Mouse (Mus musculus) MN1 (cell line): Measurements from ENCODE around the gene Hs3st2.
"Not testable (repeated sequence)": the region's sequence is repeated elsewhere in the genome, so short reads cannot be mapped to it uniquely, and the experiment has no call there.

Source experiments
- DNase-seq: peaks from one replicate; pipeline ENCODE4 v3.0.0-alpha.2; 2016; ENCODE audit warnings: low spot score

Gene Hs3st2

DNA sequence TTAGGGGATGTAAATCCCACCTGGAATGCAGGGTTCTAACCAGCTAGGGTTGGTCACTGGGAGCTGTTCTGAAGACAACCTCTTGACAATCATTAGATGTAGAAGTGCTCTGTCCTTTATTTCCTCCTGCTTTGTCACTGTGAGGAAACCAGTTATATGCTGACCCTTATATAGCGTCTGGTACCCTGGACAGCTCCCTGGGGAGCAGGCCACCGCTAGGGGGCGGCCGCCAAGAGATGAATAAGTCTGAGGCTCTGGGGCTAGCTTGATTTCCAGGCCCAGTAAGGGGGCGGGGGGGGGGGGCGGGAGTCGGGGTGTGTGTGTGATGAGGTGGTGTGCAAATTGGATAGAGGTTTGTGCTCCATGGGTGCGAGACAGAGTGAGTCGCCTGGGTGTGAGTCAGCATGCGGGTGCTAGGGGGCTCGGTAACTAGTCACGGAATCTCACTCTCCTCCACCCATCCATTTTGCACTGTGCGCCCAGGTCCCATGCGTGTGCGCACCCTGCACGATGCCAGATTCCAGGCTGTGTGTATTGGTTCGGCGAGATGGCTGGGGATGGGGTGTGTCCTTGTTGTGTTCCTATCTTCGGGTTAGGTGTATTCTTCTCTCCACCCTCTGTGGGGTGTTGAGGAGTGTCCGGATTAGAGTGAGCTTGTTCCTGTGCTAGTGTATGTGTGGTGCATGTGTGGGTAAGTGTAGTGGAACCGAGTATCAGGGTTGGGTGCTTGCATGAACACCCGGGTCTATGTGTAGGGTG, at the start of gene Hs3st2:
Hs3st2 (plus strand) TSS at position 635 of the 759 bp plus-strand sequence.
- no peak for DNase-seq

DNA sequence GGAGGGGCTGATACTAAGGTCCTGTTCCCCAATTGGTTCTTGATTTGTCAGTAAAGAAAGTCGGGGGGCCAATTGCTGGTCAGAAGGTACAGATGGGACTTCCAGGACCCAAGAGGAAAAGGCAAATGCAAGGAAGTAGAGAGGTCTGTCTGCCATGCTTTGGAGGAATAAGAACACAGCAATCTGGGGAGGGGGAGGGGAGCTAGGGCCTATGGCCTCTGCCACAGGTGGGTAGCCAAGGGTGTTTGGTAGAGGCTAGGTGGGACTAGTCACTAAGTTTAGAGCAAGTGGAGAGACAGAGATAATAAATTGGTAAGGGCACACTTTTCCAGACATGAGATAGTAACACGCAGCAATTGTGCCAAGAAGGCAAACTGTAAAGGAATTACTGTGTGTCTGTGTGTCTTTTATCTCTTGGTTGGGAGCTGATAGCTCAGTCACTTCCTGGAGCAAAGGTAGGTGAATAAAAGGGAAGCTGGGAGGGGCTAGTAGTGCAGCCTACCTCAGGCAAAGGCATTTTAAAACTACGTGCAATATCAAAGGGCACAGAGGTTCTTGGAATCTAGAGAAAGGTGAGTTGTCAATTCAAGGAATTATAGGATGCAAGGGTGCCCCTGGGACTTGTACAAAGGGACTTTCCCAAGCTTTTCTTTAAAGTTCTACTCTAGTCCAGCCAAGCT, 43.2 kb upstream of the Hs3st2 start:
- no peak for DNase-seq

DNA sequence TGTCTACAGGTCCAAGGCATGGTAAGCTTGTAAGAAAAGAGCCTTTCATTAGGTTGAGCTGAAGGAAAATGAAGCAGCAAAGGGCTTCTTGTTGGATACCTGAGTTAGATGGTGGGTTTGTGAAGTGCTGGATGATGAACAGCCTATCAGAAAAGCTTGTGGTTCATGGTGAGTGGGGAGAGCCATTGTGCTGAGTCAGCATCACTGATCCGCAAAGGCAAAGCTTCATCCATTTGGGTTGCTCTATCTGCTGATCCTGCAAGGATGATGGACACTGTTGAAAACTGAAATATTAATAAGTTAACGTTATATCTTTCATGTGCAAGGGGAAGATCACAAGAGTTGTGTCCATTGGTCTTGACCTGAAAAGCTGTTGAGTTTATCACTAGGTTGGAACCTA, 40.0 kb upstream of the Hs3st2 start:
- no peak for DNase-seq

DNA sequence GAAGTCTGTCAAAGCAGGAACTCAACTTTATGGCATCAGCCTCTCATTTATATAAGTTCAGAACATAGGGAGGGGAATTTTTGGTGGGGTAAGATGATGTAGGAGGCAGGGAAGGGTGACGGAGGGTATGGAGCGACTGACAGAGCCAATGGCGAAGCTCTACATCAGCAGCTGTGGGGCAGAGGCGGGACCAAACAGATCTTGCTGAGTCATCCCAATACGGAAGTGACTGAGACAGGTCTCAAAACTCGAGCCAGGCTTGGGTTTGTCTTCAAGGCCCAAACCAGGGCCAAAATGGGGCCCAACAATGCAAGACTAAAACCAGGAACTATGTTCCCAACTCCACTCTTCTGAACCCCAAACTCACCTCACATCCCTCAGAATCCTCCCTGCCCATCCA, 30.2 kb upstream of the Hs3st2 start:
- not testable (repeated sequence) for DNase-seq

DNA sequence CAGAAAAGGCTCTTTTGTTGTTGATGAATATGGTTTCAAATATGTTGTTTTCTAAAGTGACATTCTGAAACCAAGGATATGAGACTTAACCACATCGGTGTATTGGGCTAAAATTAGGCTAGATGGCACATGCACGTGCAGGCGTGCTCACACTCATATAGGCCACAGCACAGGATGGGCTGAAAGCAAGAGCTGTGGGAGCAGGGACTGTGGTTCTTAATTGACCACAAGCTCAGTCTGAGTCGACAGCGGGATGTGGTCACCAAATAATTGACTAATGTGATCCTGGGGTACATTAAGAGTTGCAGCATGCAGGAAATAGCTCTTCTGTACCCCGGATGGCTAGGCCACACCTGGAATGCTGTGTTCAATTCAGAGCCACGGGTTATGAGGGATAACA, 26.1 kb upstream of the Hs3st2 start:
- DNase-seq = no peak

DNA sequence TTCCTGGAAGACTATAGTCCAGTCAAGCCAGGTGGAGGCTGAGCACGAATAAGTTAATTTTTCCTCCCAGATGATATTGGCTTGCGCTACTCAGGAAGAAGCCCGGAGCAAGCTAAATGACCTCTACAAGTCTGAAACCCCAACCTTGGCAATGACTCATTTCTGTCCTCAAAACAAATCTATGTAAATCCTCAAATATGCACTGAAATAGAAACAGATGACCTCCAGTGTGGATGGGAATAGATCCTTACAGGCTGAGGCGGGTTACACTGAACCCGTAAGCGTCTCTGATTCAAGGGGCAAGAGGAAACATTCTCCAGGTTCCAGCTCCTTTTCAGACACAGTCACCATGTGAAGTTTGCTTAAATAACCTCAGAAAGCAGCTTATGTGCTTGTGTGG, 24.5 kb upstream of the Hs3st2 start:
- DNase-seq = no peak

DNA sequence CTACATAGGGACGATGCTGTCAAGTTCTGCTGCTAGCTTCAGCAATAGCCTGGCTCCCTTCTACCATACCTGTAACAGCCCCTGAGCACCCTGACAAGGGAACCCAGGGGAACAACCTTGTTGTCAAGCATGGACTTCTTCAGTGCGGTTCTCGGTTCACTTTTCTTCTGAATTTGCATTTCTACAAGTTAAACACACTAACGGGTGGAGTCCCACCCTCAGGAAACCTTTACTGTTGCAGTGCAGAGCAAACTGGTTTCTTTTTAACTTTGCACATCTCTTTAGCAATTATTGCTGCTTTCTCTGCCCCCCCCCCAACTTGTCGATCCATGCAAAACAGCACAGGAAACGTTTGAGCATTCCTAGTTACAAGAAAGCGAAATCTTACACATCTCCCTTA, 19.7 kb upstream of the Hs3st2 start:
- no peak for DNase-seq

DNA sequence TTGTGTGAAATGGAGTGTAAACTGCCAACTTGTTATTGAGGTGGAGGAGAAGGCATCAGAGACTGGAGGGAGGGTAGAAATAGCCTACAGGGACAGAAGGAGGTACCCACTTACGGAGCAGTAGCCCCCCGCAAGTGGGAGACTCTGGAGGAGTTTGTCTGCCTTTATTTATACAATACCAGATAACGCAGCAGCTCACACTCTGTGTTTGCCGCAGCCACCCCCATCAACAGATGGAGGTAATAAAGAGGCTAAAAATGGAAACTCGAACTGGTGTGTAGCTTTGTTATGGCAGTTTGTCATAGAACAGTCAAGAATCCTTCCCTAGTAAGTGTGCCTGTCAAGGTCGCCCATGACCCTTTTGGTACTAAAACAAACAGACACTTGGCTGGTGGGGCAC, 16.2 kb upstream of the Hs3st2 start:
- no peak for DNase-seq

DNA sequence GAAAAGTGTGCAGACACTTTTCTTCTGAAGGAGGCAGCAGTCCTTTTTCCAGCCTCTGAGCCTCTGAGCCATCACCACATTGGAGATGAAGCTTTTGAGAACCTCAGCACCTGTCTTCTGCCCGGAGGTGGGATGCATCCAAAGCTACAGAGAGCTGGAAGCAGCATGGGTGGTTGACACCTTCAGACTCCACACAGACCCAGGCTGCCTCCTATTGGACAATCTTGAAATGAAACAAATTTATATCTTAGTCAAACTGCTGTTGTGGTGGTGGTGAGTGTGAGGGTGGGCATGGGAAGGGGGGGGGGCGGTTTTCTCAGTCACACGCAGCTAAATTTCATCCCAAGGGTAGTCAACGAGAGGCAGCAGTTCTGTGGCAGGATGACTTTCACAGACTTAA, 12.7 kb upstream of the Hs3st2 start:
- no peak for DNase-seq

DNA sequence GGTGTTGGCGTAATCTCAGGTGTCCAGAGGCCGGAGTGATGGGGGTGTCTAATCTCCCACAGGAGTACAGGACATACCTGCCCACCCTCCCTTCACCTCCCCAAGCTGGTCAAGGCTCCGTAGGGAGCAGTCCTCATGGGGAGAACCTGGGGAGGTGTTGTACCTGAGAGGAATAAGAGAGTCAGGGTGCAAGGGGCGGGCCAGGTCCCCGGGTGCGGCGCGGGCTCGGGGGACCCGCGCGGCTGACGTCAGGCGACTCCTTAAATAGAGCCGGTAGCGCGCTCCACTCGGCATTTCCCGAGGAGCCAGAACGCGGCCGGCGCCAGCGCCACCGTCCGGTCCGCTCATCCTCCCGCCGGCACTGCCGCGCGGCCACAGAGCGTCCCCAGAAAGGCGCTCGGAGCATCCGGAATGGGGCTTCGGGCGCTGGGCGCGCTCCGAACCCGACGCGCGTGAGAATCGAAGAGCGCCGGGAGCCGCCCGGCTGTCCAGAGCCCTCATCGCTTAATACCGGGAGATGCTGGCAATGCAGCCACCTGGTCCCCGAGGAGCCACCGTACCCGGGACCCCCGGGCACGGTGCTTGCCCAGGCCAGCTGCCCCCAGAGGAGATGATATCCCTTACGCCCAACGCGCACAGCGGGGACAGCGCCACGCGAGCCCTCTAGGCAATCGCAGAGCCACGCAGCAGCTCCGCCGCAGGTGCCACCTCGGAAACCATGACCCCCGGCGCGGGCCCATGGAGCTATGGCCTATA, 503 bp downstream of the Hs3st2 start:
- no peak for DNase-seq

DNA sequence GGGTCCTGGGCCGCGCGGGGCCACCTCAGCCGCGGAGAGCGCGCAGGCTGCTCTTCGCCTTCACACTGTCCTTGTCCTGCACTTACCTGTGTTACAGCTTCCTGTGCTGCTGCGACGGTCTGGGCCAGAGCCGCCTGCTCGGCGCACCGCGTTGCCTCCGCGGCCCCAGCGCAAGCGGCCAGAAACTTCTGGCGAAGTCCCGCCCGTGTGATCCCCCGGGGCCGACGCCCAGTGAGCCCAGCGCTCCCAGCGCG, 1.0 kb downstream of the Hs3st2 start:
- no peak for DNase-seq

DNA sequence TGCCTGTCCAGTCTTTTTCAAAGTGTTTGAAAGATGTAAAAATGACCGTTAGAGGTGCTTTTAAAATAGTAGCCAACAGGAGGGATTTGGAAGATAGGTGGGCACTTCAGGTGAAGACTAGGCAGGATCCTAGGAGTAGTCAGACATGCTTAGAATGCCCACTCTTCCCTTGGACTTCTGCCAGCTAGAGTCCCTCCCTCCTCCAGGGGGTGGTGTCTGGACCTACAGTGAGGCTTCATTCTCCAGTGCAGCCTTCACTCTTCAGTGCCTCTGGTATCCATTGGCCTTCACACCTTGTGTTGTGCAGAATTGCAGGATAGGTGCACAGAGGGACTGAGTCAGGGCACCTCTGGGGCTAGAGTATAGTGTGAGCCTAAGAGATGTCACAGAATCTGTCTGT, 2.2 kb downstream of the Hs3st2 start:
- DNase-seq = no peak

DNA sequence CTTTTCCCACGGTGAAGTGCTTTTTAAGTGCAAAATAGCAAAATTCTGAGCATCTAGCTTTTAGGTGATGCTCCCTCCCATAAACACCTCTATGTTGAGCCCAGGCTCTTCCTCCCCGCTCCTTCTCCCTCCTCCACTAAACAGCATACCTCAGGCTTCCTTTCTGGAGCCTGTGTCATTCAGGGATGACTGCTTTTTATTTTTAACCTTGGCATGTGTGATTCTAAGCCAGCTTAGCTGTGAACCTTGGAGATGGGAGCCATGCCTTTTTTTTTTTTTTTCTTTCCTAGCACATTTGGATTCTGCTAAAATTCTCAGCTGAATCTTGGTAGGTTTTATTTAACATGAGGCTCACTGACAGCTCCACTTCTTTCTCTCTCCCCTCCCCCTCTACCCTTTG, 3.2 kb downstream of the Hs3st2 start:
- no peak for DNase-seq

DNA sequence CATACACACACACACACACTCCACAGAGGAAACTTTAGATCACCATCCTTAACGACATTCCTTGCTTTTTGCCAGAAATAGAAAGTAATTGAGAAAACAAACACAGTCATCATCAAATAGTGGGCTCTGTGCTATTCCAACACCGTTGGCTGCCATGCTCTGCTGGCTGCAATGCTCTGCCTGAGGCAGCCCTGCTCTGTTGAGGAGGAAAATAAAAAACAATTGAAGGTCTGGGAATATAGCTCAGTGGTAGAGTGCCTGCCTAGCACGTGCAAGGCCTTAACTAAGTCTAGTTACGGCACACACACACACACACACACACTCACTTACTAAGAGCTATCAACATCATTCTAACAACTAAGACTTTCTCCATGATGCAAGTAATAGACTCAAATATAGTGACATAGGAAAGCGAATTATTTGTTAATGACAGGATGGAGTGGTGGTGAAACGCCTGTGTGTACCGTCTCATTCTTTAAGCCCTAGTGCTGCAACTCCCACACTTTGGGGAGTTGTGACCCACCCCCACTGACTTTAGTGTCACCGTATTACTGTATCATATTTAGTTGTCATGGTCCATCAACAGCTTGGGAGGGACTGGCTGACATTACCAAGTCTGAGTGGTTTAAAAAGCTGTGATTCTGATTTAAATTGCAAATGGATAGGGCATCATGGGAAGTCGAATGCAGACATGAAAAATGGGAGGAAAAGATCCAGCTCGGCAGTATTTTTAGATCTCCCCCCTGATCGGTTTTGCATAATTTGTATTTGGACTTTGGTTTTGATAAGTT, 19.3 kb downstream of the Hs3st2 start:
- DNase-seq = no peak

DNA sequence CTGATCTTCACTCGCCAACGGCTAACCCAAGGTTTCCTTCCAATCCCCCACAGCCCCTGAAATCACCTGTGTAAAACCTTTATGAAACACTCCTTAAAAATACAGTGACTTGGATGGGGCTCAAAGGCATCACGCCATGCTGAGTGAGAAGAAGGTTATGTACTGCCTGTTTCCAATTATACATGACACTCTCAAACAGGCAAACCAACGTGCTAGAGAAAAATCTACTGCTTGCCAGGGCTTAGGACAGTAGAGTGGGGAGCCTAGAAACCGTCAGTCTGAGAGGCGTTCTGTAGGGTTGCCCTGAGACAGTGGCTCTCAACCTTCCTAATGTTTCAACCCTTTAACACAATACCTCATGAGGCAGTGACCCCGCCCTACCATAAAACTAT, 19.8 kb downstream of the Hs3st2 start:
- no peak for DNase-seq

DNA sequence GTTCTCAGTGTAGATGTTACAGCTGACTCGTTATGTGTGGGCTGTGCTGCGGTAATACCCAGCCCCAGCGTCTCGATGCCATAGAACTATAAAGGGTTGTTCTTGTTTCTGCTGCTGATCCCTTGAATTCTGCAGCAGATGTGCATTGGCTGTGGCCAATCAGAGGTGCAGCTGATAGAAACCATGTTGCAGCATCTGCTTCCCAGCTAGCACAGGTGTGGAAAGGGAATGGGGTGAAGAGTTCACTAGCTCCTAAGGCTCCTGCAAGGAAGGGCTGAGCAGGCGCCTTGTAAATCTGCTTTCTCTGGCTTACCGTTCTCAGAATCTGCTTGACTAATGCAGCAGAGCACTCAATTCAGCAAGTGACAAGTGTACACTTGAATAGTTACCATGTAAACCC, 45.2 kb downstream of the Hs3st2 start:
- DNase-seq = no peak

DNA sequence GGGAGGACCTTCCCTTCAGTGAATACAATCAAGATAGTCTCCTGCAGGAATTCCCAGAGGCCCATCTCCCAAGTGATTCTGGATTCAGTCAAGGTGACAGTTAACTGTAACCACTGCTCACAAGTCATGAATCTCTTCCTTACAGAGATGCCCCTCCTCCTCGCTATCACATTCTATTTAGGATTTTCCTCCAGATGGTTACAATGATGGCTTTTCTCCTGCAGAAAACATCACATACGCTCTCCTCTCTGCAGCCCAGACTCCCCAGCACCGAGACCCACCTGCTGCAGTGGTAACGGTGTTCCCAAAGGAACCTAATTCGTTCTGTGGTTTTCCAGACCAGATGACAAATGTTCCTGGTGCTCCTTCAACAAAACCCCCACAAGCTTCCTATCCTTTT, 49.5 kb downstream of the Hs3st2 start:
- DNase-seq = no peak

DNA sequence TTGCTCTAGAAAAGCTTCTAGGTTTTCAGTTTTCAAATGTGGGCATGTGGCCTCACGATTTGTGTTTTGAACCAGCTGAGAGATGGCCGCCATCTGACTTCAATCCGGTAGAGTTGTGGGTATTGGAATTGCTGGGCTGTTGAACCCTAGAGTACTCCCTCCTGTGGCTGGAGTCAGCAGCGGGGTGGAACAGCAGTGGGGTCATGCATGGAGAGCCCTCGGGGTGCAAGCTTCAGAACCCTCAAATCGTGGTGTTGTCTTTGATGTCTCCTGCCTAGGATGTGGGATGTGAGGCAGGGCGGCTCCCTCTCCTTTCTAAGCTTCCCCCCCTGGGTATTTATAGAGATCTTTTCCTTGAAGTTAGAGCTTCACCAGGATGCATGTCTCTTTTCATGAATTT, 52.7 kb downstream of the Hs3st2 start:
- no peak for DNase-seq

DNA sequence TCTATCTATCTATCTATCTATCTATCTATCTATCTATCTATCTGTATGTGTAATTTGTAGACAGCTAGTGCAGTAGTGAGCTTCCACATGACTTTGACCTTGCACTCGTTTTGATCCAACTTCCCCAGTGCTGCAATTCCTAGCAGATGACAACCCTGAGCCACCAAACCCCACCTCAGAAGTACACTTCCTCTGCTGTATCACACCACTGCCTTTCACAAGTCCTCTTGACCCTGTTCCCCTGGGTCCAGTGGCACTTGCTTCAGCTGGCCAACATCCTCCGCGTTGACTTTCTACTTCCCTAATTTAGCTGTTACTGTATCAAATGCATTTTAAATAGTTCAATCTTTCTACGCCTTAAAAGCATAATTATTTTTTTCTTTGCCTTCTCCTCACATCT, 54.6 kb downstream of the Hs3st2 start:
- DNase-seq = no peak

DNA sequence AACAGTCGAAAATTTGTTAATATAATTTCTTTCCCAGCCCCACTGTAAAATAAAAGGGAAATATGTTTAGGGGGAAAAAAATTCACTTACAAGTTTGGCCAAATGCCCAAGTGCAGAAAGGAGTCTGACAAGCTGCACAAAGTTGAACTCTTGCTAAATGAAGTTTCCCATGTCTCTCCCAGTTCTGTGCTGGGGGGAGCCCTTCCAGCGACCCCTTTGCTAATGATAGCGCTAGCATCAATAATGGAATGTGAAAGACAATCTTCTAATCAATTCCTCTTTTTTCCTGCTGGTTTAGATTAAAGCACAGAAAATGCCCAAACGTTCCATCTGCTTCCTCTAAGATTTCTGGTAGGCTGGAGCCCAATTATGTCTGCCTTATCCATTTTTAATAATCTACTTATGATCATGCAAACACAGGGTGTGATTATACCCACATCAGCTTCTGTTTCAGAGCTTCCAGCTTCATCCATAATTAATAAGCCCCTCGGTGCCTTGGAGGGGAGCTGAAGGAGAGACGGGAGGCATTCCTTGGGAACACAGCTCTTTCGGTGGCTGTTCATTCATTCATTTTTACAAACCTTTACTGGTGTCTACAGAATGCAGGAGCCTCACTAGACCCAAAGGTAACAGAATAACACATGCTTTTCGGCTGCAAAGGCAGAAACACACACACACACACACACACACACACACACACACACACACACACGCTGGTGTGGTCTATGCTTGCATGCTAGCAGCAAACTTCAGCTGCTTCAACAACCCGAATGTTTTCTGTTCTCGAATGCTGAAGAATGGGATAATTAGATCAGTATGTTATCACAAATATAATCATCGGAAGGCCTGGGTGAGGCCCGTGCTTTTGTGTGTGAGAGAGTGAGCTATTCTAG, 59.5 kb downstream of the Hs3st2 start:
- peak; percentile 20 for DNase-seq

DNA sequence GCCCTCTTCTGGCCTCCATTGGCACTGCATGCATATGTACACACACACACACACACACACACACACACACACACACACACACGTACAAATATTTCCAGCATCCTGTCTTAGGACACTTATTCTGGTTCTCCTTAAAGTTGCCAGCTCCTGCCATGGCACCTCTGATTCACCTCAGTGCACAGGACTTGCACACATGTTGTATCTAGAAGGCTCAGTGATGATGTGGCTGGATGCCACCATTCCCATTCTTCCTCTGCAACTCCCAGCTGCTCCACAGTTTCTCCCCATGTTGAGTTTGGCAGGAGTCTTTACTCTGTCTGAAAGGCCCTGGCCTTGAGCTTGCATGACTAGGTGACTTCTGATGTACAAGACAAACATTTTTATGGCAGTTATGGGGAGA, 65.1 kb downstream of the Hs3st2 start:
- DNase-seq = no peak

DNA sequence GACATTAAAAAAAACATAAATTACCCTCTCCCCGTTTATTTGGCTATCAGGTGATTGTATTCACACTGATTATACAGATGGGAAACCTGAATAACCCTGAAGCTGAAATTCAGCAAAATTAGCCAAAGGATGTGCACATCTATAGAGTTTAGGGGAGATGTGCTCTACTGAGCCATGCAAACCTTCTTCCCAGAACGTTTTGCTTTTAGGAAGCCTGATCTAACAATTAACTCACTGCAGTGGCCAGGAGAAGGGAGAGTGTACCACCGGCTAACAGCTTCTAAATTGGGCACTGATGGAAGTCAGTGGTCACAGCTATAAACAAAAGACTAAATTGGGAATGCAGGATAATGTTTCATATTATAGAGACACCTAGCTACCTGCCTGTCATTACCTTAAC, 66.4 kb downstream of the Hs3st2 start:
- DNase-seq = no peak
